Mouse (Mus musculus): Measurements from ENCODE around the gene March10.

Gene March10

DNA sequence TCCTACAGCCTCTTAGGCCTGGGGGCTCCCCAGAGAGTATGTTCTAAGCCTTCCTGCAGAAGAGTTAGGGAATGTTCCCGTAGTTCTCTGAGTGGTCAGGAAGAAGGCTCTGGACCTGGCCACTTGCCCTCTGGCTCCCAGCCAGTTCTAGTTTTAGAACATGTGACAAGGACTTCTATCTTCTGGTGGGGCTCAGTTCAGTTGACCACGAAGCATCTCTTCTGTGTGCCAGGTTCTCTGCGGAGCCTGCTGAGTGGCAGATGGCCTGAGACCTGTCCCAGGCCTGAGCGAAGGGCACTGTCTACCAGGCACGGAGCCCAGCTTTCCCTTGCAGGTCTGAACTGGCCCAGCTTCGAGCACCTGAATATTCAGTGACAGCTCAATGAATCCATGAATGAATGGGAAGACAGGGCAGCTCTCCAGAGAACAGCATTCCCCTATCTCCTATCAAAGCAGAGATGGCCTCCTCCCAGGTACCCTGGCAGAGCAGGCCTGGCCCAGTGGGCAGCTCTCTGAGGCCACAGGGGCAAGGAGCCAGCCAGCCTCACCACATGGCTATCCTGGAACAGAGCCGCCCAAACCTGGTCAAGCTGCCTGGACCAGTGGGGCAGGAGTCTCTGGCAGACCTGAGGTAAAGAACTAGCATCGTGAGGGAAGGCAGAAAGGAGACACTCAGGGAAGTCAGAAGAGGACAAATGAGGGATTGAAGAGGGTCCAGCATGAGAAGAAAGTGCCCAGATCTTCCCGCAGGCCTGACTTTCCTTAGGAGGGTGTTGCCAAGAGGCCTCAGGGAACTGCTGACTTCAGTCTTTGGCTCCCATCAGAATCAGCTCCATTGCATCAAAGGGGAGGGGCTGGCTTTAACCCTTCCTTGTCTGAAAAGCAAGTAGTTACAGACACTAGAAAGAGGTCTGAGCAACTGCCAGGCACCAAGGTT lies 103.3 kb downstream of the March10 start:
- DNase-seq (ENCODE audit: low spot score in 2 of 2), result peak in 1 of 2 experiments; percentile 36

DNA sequence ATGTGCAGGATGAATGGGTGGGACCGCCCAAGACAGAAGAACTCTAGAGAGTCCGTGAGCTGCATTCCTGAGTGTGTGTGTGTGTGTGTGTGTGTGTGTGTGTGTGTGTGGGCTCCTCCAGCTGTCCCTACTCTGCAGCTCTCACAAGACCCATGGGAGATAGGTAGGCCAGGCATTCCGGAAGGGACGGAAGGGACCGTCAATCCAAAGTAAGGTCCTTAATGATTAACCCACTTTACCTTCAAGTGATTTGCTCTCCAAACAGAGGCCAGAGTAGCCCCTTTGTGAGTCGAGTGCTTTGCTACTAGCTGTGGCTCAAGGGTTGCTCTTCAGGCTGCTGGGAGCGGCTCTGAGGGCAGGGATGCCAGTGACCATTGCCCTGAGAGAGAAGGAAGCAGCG lies 104.4 kb downstream of the March10 start:
- no peak for DNase-seq (ENCODE audit: low spot score in 2 of 2)

DNA sequence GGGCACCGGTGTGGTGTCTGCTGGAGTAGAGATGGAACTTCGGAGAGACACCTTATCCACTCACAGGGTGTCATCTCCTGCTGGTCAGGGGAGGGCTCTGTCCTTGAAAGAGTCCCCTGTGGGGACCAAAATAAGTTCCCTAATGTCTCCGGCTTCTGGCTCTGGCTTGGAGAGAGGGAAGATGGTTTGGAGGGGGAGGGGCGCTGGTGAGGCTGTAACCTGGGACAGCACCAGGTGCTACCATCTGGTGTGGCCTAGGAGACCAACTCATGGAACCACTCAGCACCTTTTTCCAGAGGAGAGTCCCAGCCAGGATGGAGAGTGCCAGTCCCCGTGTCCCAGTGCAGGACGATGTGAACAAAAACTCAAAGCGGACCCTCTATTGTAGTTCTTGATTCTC lies 105.9 kb downstream of the March10 start:
- DNase-seq (ENCODE audit: low spot score in 2 of 2), result no peak

DNA sequence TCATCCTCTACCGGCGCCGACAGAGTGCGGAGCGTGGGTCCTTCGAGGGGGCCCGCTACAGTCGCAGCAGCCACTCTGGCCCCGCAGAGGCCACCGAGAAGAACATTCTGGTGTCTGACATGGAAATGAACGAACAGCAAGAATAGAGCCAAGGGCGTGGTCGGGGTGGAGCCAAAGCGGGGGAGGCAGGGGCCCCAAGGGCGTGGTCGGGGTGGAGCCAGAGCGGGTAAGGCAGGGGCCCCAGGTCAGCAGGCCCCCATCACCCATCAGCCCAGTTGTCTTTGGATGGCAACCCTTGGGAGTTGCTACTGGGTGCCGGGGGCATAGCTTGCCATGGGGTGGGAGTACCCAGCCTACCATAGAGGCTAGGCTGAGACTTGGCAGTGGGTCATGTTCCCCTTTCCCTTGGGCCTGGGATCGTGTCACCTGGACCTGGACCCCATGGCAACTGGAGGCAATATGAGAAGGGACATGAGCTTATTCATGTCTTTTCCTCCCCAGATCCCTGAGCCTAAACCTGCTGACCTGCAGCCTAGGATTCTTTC lies 106.7 kb downstream of the March10 start:
- no peak for DNase-seq (ENCODE audit: low spot score in 2 of 2)

DNA sequence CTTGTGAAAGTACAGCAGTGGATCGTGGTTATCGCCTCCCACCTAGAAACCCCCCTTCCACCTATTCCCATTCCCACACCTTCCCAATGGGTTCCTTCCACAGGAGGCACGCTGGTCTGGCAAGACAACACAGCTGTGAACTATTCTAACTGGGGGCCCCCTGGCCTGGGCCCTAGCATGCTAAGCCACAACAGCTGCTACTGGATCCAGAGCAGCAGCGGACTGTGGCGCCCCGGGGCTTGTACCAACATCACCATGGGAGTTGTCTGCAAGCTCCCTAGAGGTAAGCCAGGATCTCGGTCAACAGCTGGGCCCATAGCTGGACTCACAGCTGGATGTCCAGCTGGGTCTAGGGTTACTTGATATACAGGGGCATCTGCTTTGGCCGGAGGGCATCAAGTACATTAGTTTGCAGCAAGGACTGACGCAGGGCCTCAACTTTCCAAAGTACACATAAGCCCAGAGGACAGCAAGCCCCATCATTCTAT lies 108.0 kb downstream of the March10 start:
- DNase-seq (ENCODE audit: low spot score in 2 of 2), result no peak

DNA sequence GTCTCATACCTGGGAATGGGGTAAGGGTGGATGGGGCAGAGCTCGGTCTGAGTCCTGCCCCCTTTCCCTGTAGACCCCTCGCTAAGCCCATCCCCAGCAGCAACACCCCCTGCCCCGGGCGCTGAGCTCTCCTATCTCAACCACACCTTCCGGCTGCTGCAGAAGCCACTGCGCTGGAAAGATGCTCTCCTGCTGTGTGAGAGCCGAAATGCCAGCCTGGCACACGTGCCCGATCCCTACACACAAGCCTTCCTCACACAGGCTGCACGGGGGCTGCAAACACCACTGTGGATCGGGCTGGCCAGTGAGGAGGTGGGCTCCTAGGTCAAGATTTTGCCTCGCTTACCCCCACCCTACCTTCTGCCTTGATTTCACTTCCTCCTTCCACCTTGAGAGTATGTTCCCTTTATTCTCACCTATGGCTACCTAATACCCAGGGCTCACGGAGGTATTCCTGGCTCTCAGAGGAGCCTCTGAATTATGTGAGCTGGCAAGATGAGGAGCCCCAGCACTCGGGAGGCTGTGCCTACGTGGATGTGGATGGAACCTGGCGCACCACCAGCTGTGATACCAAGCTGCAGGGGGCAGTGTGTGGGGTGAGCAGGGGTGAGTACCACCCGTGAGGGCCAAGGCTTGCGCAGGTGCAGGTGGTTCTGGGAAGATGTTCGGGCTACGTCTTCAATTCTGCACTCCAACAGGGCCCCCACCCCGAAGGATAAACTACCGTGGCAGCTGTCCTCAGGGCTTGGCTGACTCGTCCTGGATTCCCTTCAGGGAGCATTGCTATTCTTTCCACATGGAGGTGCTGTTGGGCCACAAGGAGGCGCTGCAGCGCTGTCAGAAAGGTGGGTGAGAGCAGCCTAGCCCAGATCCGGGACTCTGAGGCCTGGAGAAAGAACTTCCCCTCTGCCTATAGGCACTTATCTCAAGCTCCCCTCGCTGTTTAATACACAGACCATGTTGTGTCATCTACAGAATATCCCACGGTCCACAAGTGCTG lies 109.1 kb downstream of the March10 start:
- DNase-seq (ENCODE audit: low spot score in 2 of 2), result peak; percentile 58 to 88

DNA sequence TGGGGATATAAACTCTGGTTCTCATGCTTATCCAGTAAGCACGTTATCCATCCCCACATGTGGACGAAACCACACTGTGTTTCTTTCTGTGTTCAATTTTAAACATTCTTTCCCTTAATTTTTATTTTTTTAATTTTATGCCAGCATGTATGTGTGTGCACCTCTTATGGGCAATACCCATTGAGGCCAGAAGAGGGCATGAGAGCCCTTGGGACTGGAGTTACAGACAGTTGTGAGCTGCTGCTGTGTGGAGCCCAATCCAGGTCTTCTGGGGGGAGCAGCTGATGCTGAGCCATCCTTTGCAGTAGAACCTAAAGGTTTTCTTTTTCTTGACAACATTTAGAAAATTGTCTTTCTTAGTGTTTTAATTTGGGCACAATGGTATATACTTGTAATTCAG lies 111.3 kb downstream of the March10 start:
- peak in 1 of 2 experiments; percentile 56 for DNase-seq (ENCODE audit: low spot score in 2 of 2)

DNA sequence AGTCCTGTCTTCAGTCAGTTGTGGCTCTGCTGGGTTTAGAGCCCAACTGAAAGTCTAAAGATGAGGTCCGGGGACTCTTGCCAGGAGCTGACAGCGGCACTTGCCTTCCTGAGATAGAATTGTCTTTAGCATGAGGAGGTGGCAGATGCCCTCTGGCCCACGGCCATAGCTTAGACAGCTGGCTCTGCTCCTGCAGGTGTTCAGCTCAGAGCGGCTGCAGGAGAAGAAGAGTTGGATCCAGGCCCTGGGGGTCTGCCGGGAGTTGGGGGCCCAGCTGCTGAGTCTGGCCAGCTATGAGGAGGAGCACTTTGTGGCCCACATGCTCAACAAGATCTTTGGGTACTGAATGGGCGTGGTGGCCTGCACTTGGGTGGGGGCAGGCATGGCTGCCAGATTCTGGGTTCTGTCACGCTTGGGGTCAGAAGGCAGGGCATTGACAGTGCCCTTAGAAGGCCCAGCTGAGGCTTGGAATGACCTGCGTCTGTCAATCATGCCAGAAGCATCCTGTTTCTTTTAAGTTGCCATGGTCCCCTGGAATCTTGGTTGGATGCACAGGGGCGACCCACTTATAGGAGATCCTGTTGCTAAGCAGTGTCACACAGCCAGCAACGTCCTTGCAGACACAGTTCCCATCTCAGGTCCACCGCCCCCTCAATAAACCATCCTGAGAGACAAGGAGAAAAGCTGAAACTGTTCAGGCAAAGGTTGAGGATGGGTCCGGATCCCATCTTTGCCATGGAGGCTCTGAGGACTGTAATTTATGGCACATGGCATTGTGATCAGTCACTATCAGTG lies 117.7 kb downstream of the March10 start:
- no peak for DNase-seq (ENCODE audit: low spot score in 2 of 2)

DNA sequence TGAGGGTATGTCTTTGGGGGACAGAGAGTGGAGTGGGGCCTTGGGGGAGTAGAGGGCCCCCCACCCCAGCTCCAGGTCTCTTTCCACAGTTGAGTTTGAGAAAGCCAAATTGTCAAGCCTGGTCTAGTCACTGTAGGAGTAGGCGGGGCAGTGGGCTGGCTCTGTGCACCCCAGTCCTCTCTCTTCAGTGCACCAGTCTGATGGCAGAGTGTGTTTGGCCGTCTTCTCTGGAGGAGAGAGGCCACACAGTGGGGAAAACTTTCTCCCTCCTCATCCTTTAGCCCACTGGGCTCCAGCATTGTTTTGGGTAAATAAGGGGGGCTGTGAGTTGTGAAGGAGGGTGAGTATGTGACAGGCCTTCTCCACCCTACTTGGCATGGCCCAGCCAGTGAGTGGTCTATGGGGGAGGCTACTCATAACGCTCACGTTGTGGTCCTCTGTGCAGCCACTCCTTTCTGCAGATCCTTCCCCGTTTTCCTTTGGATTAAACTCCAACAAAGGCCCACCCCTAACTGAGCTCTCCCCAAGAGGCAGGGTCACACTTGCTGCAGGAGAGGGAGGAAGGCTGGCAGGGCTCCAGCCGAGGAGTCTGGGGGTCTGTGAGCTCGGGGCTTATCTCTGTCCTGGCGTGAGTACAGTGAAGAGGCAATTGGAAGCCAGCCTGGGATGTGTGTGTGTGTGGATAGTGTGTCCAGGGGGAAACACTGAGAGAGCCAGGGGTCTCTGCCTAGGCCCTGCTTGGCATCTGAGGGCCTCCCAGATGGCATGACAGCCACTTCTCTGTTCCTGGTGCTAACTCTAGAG lies 122.5 kb downstream of the March10 start:
- DNase-seq (ENCODE audit: low spot score in 2 of 2), result no peak

DNA sequence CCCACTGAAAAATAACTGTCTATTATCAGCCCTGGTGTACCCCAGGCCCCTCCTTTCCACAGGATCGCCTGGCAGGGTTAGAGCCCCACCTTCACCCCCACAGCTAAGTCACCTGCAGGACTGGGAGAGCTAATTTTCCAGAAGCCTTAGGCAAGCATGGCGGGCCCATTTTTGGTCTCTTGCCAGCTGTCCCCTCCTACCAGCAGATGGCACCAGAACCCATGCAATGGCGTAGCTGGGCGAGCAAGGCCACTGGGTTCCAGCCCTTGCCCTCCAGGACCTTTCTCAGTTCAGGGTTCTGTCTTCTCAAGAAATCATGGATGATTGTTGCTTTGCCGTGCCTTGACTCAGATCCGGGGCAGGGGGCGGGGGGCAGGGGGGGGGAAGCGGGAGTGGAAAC lies 124.1 kb downstream of the March10 start:
- DNase-seq (ENCODE audit: low spot score in 2 of 2), result peak in 1 of 2 experiments; percentile 49

DNA sequence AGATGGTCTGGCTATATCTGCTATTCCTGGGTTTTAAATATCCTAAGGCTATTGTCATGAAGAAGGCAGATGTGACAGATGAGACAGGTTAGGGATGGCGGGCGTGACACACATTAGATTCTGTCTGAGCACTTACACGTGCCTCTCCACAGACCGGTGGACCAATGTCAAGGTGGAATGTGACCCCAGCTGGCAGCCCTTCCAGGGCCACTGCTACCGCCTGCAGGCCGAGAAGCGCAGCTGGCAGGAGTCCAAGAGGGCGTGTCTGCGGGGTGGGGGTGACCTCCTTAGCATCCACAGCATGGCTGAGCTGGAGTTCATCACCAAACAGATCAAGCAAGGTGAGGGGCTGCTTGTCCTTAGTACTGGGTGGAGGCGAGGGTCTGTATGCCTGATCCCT lies 124.8 kb downstream of the March10 start:
- peak in 1 of 2 experiments; percentile 40 for DNase-seq (ENCODE audit: low spot score in 2 of 2)

DNA sequence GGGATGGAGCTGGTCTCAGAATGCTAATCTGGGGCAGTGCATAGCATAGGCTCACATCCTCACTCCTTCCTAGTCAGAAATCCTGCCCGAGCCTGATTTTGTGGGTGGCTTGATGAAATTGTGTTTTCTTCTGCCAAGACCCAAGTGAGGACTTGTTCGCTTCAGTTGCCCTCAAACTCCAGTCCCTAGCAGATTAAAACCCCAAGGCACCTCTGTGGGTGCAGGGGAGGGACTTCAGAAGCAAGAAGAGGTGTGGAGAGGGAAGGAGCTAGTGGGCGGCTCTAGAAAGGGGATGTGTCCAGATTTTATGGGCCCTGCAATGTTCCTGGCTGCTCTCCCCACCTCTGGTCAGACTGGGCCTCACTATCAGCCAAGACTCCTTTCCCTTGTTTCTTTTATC lies 125.4 kb downstream of the March10 start:
- no peak for DNase-seq (ENCODE audit: low spot score in 2 of 2)

DNA sequence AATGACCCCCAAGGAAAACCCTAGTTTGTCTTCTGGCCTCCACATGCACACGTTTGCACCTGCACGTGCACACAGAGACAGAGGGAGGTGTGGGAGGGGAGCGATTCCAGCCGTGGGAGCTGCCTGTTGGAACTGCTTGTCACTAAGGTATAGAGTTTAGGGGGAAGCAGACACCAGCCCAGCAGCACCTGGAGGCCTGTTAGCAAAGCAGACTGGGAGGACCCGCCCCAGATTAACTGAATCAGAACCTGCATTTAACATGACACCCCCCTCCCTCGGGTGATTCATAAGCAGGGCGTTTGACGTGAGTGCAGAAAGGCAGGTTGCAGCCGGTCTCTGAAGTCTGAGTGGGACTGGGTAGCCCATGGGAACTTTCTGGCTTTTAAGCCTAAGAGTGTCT lies 126.6 kb downstream of the March10 start:
- no peak for DNase-seq (ENCODE audit: low spot score in 2 of 2)

DNA sequence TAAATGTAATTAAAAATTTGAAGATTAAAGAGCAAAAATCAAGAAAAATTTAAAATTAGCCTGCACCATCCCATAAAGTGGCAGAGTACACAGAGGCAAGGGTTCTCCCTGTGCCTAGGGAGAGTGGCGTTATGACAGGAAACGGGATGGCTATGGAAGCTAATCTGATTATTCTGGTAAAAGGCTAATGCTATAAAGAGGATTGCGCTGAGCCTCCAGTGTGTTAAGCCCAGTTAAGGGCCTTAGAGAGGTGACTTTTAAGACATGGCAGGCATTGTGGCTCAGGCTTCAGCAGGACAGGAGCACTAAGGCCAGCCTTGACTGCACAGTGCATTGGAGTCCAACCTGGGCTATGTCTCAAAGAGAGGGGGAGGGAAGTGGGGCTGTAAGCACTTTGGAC lies 129.4 kb downstream of the March10 start:
- DNase-seq (ENCODE audit: low spot score in 2 of 2), result no peak

DNA sequence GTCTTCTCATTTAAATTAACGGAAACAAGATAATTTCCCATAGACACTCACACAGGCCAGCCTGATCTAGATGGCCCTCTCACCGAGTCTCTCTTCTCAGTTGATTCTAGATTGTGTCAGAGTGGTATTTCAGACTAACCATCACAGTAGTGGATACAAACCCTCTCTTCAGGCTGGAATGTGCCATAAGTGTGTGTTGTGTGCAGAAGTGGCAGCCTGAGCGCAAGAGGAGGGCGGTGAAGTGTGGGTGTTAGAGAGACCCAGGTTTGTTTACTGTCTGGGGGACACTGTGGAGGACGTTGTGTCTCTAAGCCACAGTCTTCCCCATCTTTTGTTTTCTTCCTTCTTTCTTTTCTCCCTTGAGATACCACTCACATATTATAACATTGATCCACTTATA lies 133.0 kb downstream of the March10 start:
- DNase-seq (ENCODE audit: low spot score in 2 of 2), result no peak

DNA sequence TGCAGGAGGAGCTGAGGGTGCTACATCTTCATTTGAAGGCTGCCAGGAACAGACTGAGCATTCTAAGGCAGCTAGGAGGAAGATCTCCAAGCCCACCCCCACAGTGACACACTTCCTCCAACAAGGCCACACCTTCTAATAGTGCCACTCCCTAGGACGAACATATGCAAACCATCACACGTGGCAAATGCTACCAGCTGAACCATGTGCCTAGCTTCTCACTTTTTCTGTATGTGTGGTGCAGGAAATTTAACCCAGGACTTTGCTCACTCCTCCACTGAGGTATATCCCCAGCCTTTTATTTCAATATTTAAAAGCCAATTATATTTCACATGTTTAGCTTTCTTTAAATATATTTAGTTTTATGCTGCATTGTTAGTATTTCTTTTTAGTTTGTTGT lies 135.4 kb downstream of the March10 start:
- DNase-seq (ENCODE audit: low spot score in 2 of 2), result no peak

DNA sequence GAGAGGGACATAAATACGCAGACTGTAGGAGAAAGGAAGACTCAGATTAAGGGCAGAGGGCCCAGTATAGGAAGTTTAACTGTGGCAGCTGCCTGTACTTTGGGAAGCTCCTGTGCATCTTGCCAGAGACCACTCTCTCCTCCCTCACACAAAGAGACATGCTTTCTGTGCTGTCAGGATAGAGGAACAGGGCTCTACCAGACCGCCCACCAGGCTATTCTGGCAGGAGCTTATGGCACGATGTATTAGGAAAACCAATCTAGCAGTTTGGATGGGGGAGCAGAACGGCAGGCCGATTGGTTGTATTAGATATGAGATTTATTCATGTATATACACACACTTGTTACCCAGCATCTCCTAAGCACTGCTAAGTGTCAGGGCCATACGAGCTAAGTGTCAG lies 138.8 kb downstream of the March10 start:
- no peak for DNase-seq (ENCODE audit: low spot score in 2 of 2)

DNA sequence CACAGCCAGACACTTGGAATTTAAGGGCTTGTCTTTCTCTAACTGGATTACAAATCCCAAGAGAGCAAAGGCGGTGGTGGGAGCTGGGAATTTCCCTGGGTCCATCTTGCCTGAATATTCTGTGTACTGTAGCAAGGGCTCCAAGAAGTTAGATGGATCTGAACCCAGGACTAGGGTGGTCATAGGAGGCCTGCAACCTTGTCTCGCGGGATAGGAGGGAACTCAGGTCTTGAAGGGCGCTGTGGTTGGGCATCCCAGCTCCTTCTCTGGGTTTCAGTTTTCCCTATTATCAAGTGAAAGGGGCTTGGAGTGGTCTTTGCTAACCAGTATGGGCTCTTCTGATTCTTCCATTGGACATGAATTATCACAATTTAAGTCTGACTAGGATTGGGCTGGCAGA lies 140.4 kb downstream of the March10 start:
- no peak for DNase-seq (ENCODE audit: low spot score in 2 of 2)

DNA sequence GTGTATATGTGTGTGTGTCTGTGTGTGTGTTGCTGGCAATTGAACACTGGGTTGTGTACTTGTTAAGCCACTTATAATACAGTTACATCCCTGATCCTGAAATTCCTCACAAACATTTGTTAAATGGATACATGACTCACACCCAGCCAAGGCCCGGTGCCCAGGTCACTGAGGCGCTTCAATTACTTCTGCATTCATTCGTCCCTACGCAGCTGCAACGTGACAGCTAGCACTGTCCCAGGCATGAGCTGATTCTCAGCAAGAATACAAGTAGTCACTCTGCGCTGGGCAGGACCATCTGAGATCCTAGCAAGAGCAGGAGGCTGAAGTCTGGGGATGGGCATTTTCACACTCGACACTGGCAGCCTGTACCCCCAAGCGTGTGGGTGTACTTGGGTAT lies 141.2 kb downstream of the March10 start:
- DNase-seq (ENCODE audit: low spot score in 2 of 2), result no peak

DNA sequence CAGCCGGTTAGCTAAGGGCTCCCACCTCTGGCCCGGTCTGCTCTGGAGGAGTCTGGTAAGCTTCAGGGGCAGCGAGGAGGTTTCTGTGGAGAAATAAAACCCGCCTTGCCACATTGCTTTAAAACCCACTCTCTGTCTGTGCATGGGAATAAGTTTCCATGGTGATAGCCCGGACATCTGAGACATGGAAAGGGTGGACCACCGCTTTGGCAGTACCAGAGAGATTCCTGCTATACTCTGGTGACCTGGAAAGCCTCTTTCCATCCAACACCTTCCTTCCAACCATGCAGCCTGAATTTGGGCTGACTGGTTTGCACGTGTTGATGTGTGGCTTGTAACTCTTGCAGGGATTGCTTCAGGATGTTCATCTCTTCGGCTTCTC lies 142.9 kb downstream of the March10 start:
- no peak for DNase-seq (ENCODE audit: low spot score in 2 of 2)

All from spleen, postnatal 10 days (tissue).